21 mouse cellular contexts compared by ENCODE assay signal in the genomic region with DNA sequence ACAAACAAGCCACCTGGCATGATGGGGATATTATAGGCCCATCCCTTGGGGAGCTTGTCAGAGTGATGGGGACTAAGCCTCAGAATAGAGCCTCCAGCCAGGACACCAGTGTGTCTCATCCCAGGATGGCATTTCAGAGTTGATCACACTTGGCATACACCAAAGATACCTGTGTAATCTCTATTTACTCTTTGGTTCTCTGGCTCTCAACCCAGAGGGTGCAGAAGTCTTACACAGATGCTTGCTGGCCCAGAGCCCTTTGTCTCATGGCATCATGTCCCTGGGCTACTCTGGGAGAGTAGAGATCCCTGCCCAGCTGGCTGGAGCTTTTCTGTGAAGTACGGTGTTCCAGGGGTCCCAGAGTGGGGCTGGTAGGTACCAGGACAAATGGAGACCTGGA.
"Had no signal": no experiment of that assay in that cellular context is flagged by ENCODE, and none has a peak within 500 bp of the region (broad histone marks: within the 10 kb centered on the region; RNA-seq: fewer than 3 reads in every experiment).

No protein-coding gene starts in this region.

- H3K9me3 ChIP-seq: limb, embryonic 15.5 days; lung, embryonic 15.5 days; megakaryocyte, embryonic 14.5 days; midbrain, embryonic 10.5 days; neural tube, embryonic 12.5 days; neural tube, embryonic 15.5 days; stomach, embryonic 15.5 days had no signal

- H3K9ac ChIP-seq: limb, embryonic 15.5 days; lung, embryonic 15.5 days; neural tube, embryonic 12.5 days; neural tube, embryonic 15.5 days; stomach, embryonic 15.5 days had no signal

- ATAC-seq: intestine, postnatal 0 days had no signal

- H3K27me3 ChIP-seq: limb, embryonic 15.5 days; lung, embryonic 15.5 days; neural tube, embryonic 12.5 days; neural tube, embryonic 15.5 days; stomach, embryonic 15.5 days had no signal

- H3K4me3 ChIP-seq: layer of hippocampus, adult 2 months; limb, embryonic 15.5 days; lung, embryonic 15.5 days; midbrain, embryonic 10.5 days; neural tube, embryonic 12.5 days; neural tube, embryonic 15.5 days; stomach, embryonic 15.5 days had no signal

- DNase-seq: kidney, adult 2 months; kidney, postnatal 25 days; layer of hippocampus, adult 9-11 months; lung, adult 18-20 months; lung, postnatal 10 days; lung, postnatal 36 days; midbrain, embryonic 14.5 days; retina, postnatal 1 day; right cerebral cortex, postnatal 25 days; spleen, adult 18-20 months; thymus, postnatal 25 days had no signal

- H3K27ac ChIP-seq: kidney, postnatal 0 days; layer of hippocampus, adult 2 months; limb, embryonic 15.5 days; lung, embryonic 15.5 days; neural tube, embryonic 12.5 days; neural tube, embryonic 15.5 days; stomach, embryonic 15.5 days had no signal

- H3K36me3 ChIP-seq: lung, embryonic 15.5 days had no signal

- H3K4me2 ChIP-seq: limb, embryonic 15.5 days; lung, embryonic 15.5 days; neural tube, embryonic 12.5 days; neural tube, embryonic 15.5 days; stomach, embryonic 15.5 days had no signal
